Comparison of ENCODE assay signal across 8 mouse cellular contexts in genomic region chr1:57428368-57429308, GRCm38 (mm10). TPM values are rescaled to one million over a fixed set of nuclear protein-coding genes. Genes with fewer than 3 reads are reported as not detected.
A peak's percentile ranks its signal among the peaks of the same experiment; 100 is the strongest.
DNase-seq lines count a peak whose midpoint lies in the region; ATAC-seq and TF ChIP-seq lines count a peak whose summit lies in the region.

No protein-coding gene starts in this region.

- H3K36me3 ChIP-seq in embryonic facial prominence, embryonic 13.5 days, result no peaks in the 10 kb centered on the region
- no peaks in the 10 kb centered on the region for H3K36me3 ChIP-seq in heart, embryonic 10.5 days
- H3K36me3 ChIP-seq in limb, embryonic 13.5 days, result no peaks in the 10 kb centered on the region
- no peaks in the 10 kb centered on the region for H3K36me3 ChIP-seq in myocyte (ENCODE audit: control insufficient read depth, insufficient read depth)

- no peak for TF ChIP-seq POLR2A in myocyte (IDR thresholded peaks at IDR 0.05; ENCODE audit: insufficient read length, low read depth)

- H3K79me2 ChIP-seq in myocyte (ENCODE audit: control insufficient read depth, insufficient read depth), result no peaks in the 10 kb centered on the region

- H3K4me3 ChIP-seq in embryonic facial prominence, embryonic 13.5 days, result peak overlapping the region; percentile 21
- H3K4me3 ChIP-seq in heart, embryonic 10.5 days, result no peak overlapping the region
- H3K4me3 ChIP-seq in limb, embryonic 13.5 days, result peak overlapping the region; percentile 13; the same call in 1 of the 2 replicates
- H3K4me3 ChIP-seq in myocyte, result no peak overlapping the region

- ATAC-seq in embryonic facial prominence, embryonic 13.5 days (ENCODE audit: insufficient number of reproducible peaks, insufficient read depth, low FRiP score, low TSS enrichment, low read depth), result 0 out of 2 replicates have a peak, but pooled peaks have one; percentile 79
- ATAC-seq in limb, embryonic 13.5 days (ENCODE audit: low FRiP score, low read depth), result peak; percentile 79

- no peaks in the 10 kb centered on the region for H3K27me3 ChIP-seq in embryonic facial prominence, embryonic 13.5 days
- H3K27me3 ChIP-seq in heart, embryonic 10.5 days (ENCODE audit: insufficient read depth, poor library complexity, severe bottlenecking), result no peaks in the 10 kb centered on the region
- H3K27me3 ChIP-seq in limb, embryonic 13.5 days, result no peaks in the 10 kb centered on the region
- no peaks in the 10 kb centered on the region for H3K27me3 ChIP-seq in myocyte (ENCODE audit: control insufficient read depth, insufficient read depth, insufficient read length)

- peaks cover 20% of the 10 kb centered on the region for H3K4me1 ChIP-seq in embryonic facial prominence, embryonic 13.5 days
- H3K4me1 ChIP-seq in heart, embryonic 10.5 days, result 0 out of 2 replicates have a peak, but pooled peaks cover 7% of the 10 kb centered on the region
- H3K4me1 ChIP-seq in limb, embryonic 13.5 days, result peaks cover 21% of the 10 kb centered on the region

- H3K27ac ChIP-seq in embryonic facial prominence, embryonic 13.5 days, result peak overlapping the region; percentile 60; the same call in 1 of the 2 replicates
- no peak overlapping the region for H3K27ac ChIP-seq in heart, embryonic 10.5 days
- H3K27ac ChIP-seq in limb, embryonic 13.5 days, result peak overlapping the region; percentile 69

- H3K9ac ChIP-seq in embryonic facial prominence, embryonic 13.5 days, result peak overlapping the region; percentile 56
- peak overlapping the region; percentile 50 for H3K9ac ChIP-seq in limb, embryonic 13.5 days

- 32% methylated on average over 16 of the region's 16 CpGs for WGBS in embryonic facial prominence, embryonic 13.5 days
- 54% methylated on average over 16 of the region's 16 CpGs for WGBS in heart, embryonic 10.5 days
- 35% methylated on average over 16 of the region's 16 CpGs for WGBS in limb, embryonic 13.5 days

- H3ac ChIP-seq in myocyte (ENCODE audit: control insufficient read depth, insufficient read length), result no peak overlapping the region

- DNase-seq in 3T3-L1 (ENCODE audit: low read depth, low spot score), result peak; percentile 86
- peak; percentile 89 for DNase-seq in adrenal gland, postnatal 14 days
- DNase-seq in heart, embryonic 10.5 days (ENCODE audit: low spot score), result peak; percentile 83
- peak; percentile 90 for DNase-seq in kidney, adult 9 months
- DNase-seq in spleen, postnatal 4 days (ENCODE audit: low spot score in 2 of 2), result peak; percentile 66 to 85

- H3K4me2 ChIP-seq in embryonic facial prominence, embryonic 13.5 days, result peak overlapping the region; percentile 56
- peak overlapping the region; percentile 53 for H3K4me2 ChIP-seq in limb, embryonic 13.5 days (replicated peaks)
- peak overlapping the region; percentile 80 for H3K4me2 ChIP-seq in myocyte (ENCODE audit: low read depth)

- no peaks in the 10 kb centered on the region for H3K9me3 ChIP-seq in embryonic facial prominence, embryonic 13.5 days
- no peaks in the 10 kb centered on the region for H3K9me3 ChIP-seq in heart, embryonic 10.5 days
- no peaks in the 10 kb centered on the region for H3K9me3 ChIP-seq in limb, embryonic 13.5 days

TF ChIP-seq in myocyte, 11 proteins besides CTCF, POLR2A, EP300 and RAD21:
- no peak for TF ChIP-seq MYOG (IDR thresholded peaks at IDR 0.05; ENCODE audit: control insufficient read depth in 1 of 3, insufficient read depth in 1 of 3, insufficient read length in 2 of 3, low read depth in 2 of 3)
- TF ChIP-seq CEBPB (IDR thresholded peaks at IDR 0.05; ENCODE audit: insufficient read depth, poor library complexity, severe bottlenecking), result no peak
- TF ChIP-seq POLR2AphosphoS2 (IDR thresholded peaks at IDR 0.05; ENCODE audit: insufficient read length, low read depth), result no peak
- TF ChIP-seq SRF (IDR thresholded peaks at IDR 0.05; ENCODE audit: control insufficient read depth, insufficient read length, low read depth), result no peak
- TF ChIP-seq USF1 (IDR thresholded peaks at IDR 0.05; ENCODE audit: low read depth), result no peak
- TF ChIP-seq REST (IDR thresholded peaks at IDR 0.05; ENCODE audit: insufficient read depth, insufficient read length), result no peak
- no peak for TF ChIP-seq MYOD1 (IDR thresholded peaks at IDR 0.05; ENCODE audit: control insufficient read depth in 1 of 3, insufficient read length in 2 of 3, low read depth in 2 of 3)
- TF ChIP-seq MAX (IDR thresholded peaks at IDR 0.05; ENCODE audit: low read depth), result no peak
- no peak for TF ChIP-seq TCF12 (IDR thresholded peaks at IDR 0.05; ENCODE audit: insufficient read depth, poor library complexity, severe bottlenecking)
- no peak for TF ChIP-seq TCF3 (IDR thresholded peaks at IDR 0.05; ENCODE audit: insufficient read length, low read depth)
- no peak for TF ChIP-seq E2F4 (IDR thresholded peaks at IDR 0.05; ENCODE audit: insufficient read depth)

RNA-seq across cellular contexts. Expression of gene Tyw5, which starts 21.7 kb away (rescaled TPM):
- 12.5 and 16.2 TPM in 2 replicates for total RNA-seq in adrenal gland, postnatal 14 days (2021)
- polyA plus RNA-seq in embryonic facial prominence, embryonic 13.5 days (2015; fragmentation: Nextera tagmentation; extraction: Ambion mirVana), result 27.0 and 33.9 TPM in 2 replicates
- polyA plus RNA-seq in heart, embryonic 10.5 days (2016; fragmentation: Nextera tagmentation; extraction: Ambion mirVana), result 25.2 and 27.9 TPM in 2 replicates
- polyA plus RNA-seq in limb, embryonic 13.5 days (2015; fragmentation: Nextera tagmentation; extraction: Ambion mirVana), result 32.6 and 33.0 TPM in 2 replicates
- 6.4 TPM for polyA plus RNA-seq in myocyte (2012; fragmentation: generic; extraction: Trizol)

RNA-seq across cellular contexts. Expression of gene Maip1, which starts 22.5 kb away (rescaled TPM):
- 13.3 and 13.9 TPM in 2 replicates for total RNA-seq in adrenal gland, postnatal 14 days (2021)
- 17.5 and 18.4 TPM in 2 replicates for polyA plus RNA-seq in embryonic facial prominence, embryonic 13.5 days (2015; fragmentation: Nextera tagmentation; extraction: Ambion mirVana)
- 18.1 and 18.4 TPM in 2 replicates for polyA plus RNA-seq in heart, embryonic 10.5 days (2016; fragmentation: Nextera tagmentation; extraction: Ambion mirVana)
- 19.1 and 20.6 TPM in 2 replicates for polyA plus RNA-seq in limb, embryonic 13.5 days (2015; fragmentation: Nextera tagmentation; extraction: Ambion mirVana)
- 6.9 TPM for polyA plus RNA-seq in myocyte (2012; fragmentation: generic; extraction: Trizol)

RNA-seq across cellular contexts. Expression of gene 1700066M21Rik, which starts 51.2 kb away (rescaled TPM):
- 6.2 and 6.6 TPM in 2 replicates for total RNA-seq in adrenal gland, postnatal 14 days (2021)
- 15.0 and 16.5 TPM in 2 replicates for polyA plus RNA-seq in embryonic facial prominence, embryonic 13.5 days (2015; fragmentation: Nextera tagmentation; extraction: Ambion mirVana)
- polyA plus RNA-seq in heart, embryonic 10.5 days (2016; fragmentation: Nextera tagmentation; extraction: Ambion mirVana), result 8.5 and 8.9 TPM in 2 replicates
- polyA plus RNA-seq in limb, embryonic 13.5 days (2015; fragmentation: Nextera tagmentation; extraction: Ambion mirVana), result 11.7 and 12.9 TPM in 2 replicates
- polyA plus RNA-seq in myocyte (2012; fragmentation: generic; extraction: Trizol), result 5.9 TPM

Comparison
In these comparisons a context has a peak if more than half of its experiments do, and no peak if none do; other contexts are left out.
1. H3K4me3 ChIP-seq: peak in embryonic facial prominence, embryonic 13.5 days (single experiment) and limb, embryonic 13.5 days (single experiment); none in heart, embryonic 10.5 days (single experiment) and myocyte (single experiment).
2. Peak in every context shown above with its lines, with median percentiles within 50 percentile points of each other: DNase-seq and H3K4me2 ChIP-seq.